Mouse (Mus musculus) G1E (cell line): ENCODE data around the gene Egfl8. TPM values are rescaled to one million over a fixed set of nuclear protein-coding genes. Genes with fewer than 3 reads are reported as not detected.

Source experiments
- ATAC-seq: 2 replicates; pipeline ENCODE4 v1.8.0; 2016; ENCODE audit warnings: mild to moderate bottlenecking; ENCODE audit not compliant: insufficient number of reproducible peaks, poor library complexity, low FRiP score, severe bottlenecking; ENCODE audit errors: extremely low read depth
- DNase-seq: peaks from one replicate; pipeline ENCODE4 v3.0.0; 2012; ENCODE audit warnings: low spot score
- H3K27me3 ChIP-seq: 2 replicates; pipeline ENCODE4 v1.6.1; 2012; ENCODE audit warnings: mild to moderate bottlenecking, low read length, inconsistent platforms; ENCODE audit not compliant: insufficient read depth
- H3K36me3 ChIP-seq: replicated peaks from 2 replicates; pipeline ENCODE3; 2012; ENCODE audit warnings: mild to moderate bottlenecking, inconsistent platforms
- H3K4me1 ChIP-seq: 2 replicates; pipeline ENCODE4 v1.6.1; 2012; ENCODE audit warnings: low read depth, low read length, inconsistent platforms, mixed read lengths; ENCODE audit not compliant: insufficient read depth
- H3K4me3 ChIP-seq: 2 replicates; pipeline ENCODE4 v1.5.1; 2012; ENCODE audit warnings: low read depth, mild to moderate bottlenecking, inconsistent platforms, low read length, moderate library complexity, mixed read lengths
- H3K9me3 ChIP-seq: replicated peaks from 2 replicates; pipeline ENCODE4 v1.6.1; 2012; ENCODE audit warnings: inconsistent platforms
- CTCF ChIP-seq: IDR thresholded peaks from 2 replicates; pipeline ENCODE4 v1.5.1; 2012; ENCODE audit warnings: low read depth, low read length, inconsistent platforms, mixed read lengths
- GATA1 ChIP-seq: IDR thresholded peaks from 2 replicates; pipeline ENCODE4 v1.6.1; 2012; ENCODE audit warnings: borderline replicate concordance, low read length, inconsistent platforms, mixed read lengths
- GATA2 ChIP-seq: IDR thresholded peaks from 2 replicates; pipeline ENCODE4 v1.6.1; 2012; ENCODE audit warnings: low read depth, low read length, inconsistent platforms, borderline replicate concordance
- POLR2AphosphoS5 ChIP-seq: IDR thresholded peaks from 2 replicates; pipeline ENCODE4 v1.6.1; 2012; ENCODE audit warnings: low read depth, low read length, inconsistent platforms; ENCODE audit not compliant: insufficient replicate concordance
- TAL1 ChIP-seq: conservative IDR thresholded peaks from 2 replicates; pipeline ENCODE4 v1.6.1; 2012; ENCODE audit warnings: low read depth, low read length, inconsistent platforms, mixed read lengths
- polyA plus RNA-seq: library from polyadenylated mRNA; stranded (reverse); fragments of >175 nt; gene quantifications from 2 replicates; pipeline ENCODE4 v1.2.3, GENCODE M21; 2012
- total RNA-seq, 2 experiments: library from RNA; stranded (forward) in 1 of 2; stranded (reverse) in 1 of 2; fragments of 200-1000 nt in 1 of 2; fragments of >200 nt in 1 of 2; fragmentation: Nextera tagmentation in 1 of 2; gene quantifications; 2 replicates each; pipeline ENCODE4 v1.2.3; 2014 to 2017

Gene Egfl8
- total and polyA plus RNA-seq, 3 experiments: 0.80 to 1.5 (median 0.93) TPM

DNA sequence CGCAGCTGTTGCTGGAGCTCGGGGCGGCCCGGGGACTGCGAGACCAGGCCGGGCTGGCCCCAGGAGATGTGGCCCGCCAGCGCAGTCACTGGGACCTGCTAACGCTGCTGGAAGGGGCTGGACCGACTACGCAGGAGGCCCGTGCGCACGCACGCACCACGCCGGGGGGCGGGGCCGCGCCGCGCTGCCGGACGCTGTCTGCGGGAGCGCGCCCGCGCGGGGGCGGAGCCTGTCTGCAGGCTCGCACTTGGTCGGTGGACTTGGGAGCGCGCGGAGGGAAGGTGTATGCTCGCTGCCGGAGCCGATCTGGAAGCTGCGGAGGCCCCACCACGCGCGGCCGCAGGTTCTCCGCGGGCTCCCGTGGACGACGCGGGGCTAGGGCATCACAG, 28.4 kb downstream of the Egfl8 start:
- peaks cover 15% of the 10 kb centered on the region for H3K27me3 ChIP-seq
- TF ChIP-seq GATA1 (no peak), GATA2 (no peak), CTCF (no peak), POLR2AphosphoS5 (no peak), TAL1 (no peak)
- H3K4me1 ChIP-seq: peaks cover 48% of the 10 kb centered on the region
- H3K9me3 ChIP-seq: no peaks in the 10 kb centered on the region
- peak; percentile 91 for DNase-seq
- H3K36me3 ChIP-seq: peaks cover 8% of the 10 kb centered on the region
- ATAC-seq: no peak
- peak overlapping the region; percentile 92 for H3K4me3 ChIP-seq

DNA sequence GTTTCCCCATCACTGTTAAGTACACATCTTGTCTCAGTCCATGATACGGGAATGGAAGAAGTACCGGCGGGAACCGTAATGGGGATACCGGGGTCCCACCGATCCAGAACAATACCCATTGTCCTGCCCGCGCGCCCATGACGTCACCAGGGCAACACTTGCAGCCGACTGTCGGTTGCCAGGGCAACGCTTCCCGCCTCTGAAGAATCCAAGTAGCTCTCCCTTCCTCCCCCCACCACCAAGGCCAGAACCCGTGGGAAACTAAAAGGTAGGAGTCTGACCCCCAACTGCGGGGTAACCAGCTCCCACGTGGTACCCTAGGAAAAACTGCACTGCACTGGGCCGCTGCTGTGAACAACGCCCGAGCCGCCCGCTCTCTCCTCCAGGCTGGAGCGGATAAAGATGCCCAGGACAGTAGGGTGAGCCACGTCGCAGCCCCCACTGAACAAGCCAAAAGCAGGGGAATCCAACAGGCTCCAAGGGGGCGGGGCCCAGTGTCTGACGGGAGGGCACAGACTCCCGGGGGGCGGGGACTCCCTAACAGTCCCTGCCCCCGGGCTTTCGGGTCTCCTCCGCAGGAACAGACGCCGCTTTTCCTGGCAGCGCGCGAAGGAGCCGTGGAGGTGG, 28.9 kb downstream of the Egfl8 start:
- Histone ChIP-seq H3K4me1 (peaks cover 48% of the 10 kb centered on the region), H3K36me3 (peaks cover 8% of the 10 kb centered on the region), H3K9me3 (no peaks in the 10 kb centered on the region), H3K27me3 (peaks cover 20% of the 10 kb centered on the region), H3K4me3 (peak overlapping the region; percentile 92)
- TF ChIP-seq CTCF: no peak
- no peak for TF ChIP-seq GATA2
- TF ChIP-seq TAL1: no peak
- TF ChIP-seq GATA1: no peak
- TF ChIP-seq POLR2AphosphoS5: no peak
- peak; percentile 83 for DNase-seq
- peak; percentile 15; the same call in 1 of the 2 replicates for ATAC-seq

DNA sequence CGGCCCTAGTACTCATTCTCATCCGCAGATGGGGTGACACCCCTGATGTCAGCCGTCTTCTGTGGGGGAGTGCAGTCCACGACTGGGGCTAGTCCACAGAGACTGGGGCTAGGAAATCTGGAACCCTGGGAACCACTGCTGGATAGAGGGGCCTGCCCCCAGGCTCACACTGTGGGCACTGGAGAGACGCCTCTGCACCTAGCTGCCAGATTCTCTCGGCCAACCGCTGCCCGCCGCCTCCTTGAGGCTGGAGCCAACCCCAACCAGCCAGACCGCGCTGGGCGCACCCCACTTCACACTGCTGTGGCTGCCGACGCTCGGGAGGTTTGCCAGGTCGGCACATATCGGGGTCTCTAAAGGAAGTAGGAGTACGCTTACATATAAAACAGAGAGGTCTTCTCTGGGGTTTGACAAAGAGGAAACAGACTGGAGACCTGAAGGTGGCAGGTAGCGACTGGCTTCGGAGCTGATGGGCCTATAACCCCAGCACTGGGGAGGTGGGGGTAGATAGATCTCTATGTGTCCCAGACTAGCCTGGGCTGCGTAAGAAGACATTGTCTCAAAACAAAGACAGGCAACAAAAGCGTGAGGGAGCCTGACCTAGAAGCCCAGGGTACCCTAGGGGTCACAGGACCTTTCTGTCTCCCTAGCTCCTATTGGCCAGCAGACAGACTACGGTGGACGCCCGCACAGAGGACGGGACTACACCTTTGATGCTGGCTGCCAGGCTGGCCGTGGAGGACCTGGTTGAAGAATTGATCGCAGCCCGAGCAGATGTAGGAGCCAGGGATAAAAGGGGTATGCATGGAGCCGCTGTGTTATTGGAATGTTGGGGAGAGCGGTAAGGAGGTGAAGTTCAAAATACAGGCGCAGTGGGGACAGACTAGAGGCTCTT, 29.6 kb downstream of the Egfl8 start:
- H3K27me3 ChIP-seq: peaks cover 27% of the 10 kb centered on the region
- TF ChIP-seq POLR2AphosphoS5 (no peak), CTCF (no peak), GATA2 (no peak), GATA1 (no peak), TAL1 (no peak)
- ATAC-seq (no peak), DNase-seq (no peak)
- H3K9me3 ChIP-seq: no peaks in the 10 kb centered on the region
- H3K4me3 ChIP-seq: peak overlapping the region; percentile 92; the same call in 1 of the 2 replicates
- peaks cover 7% of the 10 kb centered on the region for H3K36me3 ChIP-seq
- peaks cover 43% of the 10 kb centered on the region for H3K4me1 ChIP-seq

DNA sequence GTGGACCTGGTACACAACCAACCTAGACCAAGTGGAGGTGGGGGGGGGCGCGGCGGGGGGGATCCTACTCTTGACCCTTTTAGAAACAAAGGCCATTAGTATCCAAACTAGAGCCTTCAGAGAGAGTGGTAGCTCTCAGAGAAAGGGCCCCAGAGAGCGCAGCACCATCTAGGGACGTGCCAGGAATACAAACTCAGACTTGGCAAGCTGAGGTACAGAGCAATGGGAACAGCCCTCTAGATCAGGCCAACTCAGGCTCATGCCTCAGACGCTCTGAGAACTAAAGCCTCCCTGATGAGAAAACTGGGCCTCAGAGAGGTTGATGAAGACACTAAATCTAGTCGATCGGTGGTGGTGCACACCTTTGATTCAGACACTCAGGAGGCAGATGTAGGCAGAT, 30.6 kb downstream of the Egfl8 start:
- DNase-seq: no peak
- Histone ChIP-seq H3K4me3 (no peak overlapping the region), H3K27me3 (peaks cover 36% of the 10 kb centered on the region), H3K4me1 (peaks cover 33% of the 10 kb centered on the region), H3K9me3 (no peaks in the 10 kb centered on the region), H3K36me3 (no peaks in the 10 kb centered on the region)
- no peak for ATAC-seq
- TF ChIP-seq TAL1 (no peak), CTCF (no peak), GATA2 (no peak), POLR2AphosphoS5 (no peak), GATA1 (no peak)

DNA sequence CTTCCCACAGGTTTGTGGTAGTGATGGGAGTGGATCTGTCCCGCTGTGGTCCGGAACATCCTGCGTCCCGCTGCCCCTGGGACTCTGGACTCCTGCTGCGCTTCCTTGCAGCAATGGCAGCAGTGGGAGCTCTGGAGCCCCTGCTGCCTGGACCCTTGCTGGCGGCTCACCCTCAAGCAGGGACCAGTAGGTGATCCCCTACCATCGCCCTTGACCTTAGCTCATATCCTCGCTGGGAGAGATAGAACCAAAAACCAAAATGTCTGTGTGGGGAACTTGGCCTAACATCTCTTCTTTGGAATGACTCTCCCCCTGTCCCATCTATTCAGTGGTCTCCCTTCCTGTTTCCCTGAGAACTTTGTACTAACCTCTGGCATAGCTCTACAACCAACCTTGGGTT, 32.0 kb downstream of the Egfl8 start:
- no peak for ATAC-seq
- peaks cover 39% of the 10 kb centered on the region for H3K27me3 ChIP-seq
- no peaks in the 10 kb centered on the region for H3K36me3 ChIP-seq
- TF ChIP-seq CTCF (no peak), TAL1 (no peak)
- H3K9me3 ChIP-seq: no peaks in the 10 kb centered on the region
- H3K4me3 ChIP-seq: no peak overlapping the region
- peaks cover 20% of the 10 kb centered on the region for H3K4me1 ChIP-seq
- DNase-seq: no peak

DNA sequence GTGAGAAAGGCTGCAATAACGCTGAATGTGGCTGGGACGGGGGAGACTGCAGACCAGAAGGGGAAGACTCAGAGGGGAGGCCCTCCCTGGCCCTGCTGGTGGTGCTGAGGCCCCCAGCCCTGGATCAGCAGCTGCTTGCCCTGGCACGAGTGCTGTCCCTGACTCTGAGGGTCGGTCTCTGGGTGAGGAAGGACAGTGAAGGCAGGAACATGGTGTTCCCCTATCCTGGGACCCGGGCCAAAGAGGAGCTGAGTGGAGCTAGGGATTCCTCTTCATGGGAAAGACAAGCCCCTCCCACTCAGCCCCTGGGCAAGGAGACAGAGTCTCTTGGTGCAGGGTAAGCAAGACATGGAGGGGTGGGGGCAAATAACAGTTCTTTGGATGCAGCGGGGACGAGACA, 32.4 kb downstream of the Egfl8 start:
- Histone ChIP-seq H3K27me3 (peaks cover 39% of the 10 kb centered on the region), H3K36me3 (no peaks in the 10 kb centered on the region), H3K4me1 (peaks cover 16% of the 10 kb centered on the region), H3K4me3 (no peak overlapping the region), H3K9me3 (no peaks in the 10 kb centered on the region)
- ATAC-seq: no peak
- no peak for DNase-seq
- TF ChIP-seq GATA1 (no peak), CTCF (no peak), POLR2AphosphoS5 (no peak), TAL1 (no peak)
